Mouse (Mus musculus) left cerebral cortex, adult 11 months (tissue): ENCODE measurements at regions not wholly inside any gene's neighbourhood (a gene's known extent, or its start where the extent isn't known, plus 50 kb on each side); places are given as distances from the start of the nearest gene placed in this dataset.

ENCODE experiments used
- DNase-seq: peaks from one replicate; pipeline ENCODE4 v3.0.0; 2022; ENCODE audit warnings: low spot score

GRCm38 (mm10) chr2:79510485-79511094, 54.0 kb upstream of the Cerkl start:
- no peak for DNase-seq

GRCm38 (mm10) chr2:79511108-79511507, 54.5 kb upstream of the Cerkl start:
- DNase-seq: no peak

- peak; percentile 59 for DNase-seq
Measured at GRCm38 (mm10) chr2:79511676-79512323, 55.2 kb upstream of the Cerkl start.

- no peak for DNase-seq
Measured at GRCm38 (mm10) chr2:79512374-79512773, 55.8 kb upstream of the Cerkl start.

- DNase-seq: no peak
Measured at GRCm38 (mm10) chr2:79513726-79514125, 57.1 kb upstream of the Cerkl start.

GRCm38 (mm10) chr2:79518046-79518750, 61.6 kb upstream of the Cerkl start:
- no peak for DNase-seq

GRCm38 (mm10) chr2:79519799-79520449, 63.3 kb upstream of the Cerkl start:
- no peak for DNase-seq

- DNase-seq: no peak
Measured at GRCm38 (mm10) chr2:79523441-79523840, 66.9 kb upstream of the Cerkl start.

- peak; percentile 15 for DNase-seq
Measured at GRCm38 (mm10) chr2:79527529-79527928, 70.9 kb upstream of the Cerkl start.

GRCm38 (mm10) chr2:79528347-79528990, 71.9 kb upstream of the Cerkl start:
- no peak for DNase-seq

- no peak for DNase-seq
Measured at GRCm38 (mm10) chr2:79529185-79529584, 72.6 kb upstream of the Cerkl start.

- DNase-seq: no peak
Measured at GRCm38 (mm10) chr2:79532610-79533160, 76.1 kb upstream of the Cerkl start.

GRCm38 (mm10) chr2:79537126-79537875, 80.7 kb upstream of the Cerkl start:
- no peak for DNase-seq

- no peak for DNase-seq
Measured at GRCm38 (mm10) chr2:79540384-79540783, 83.8 kb upstream of the Cerkl start.

GRCm38 (mm10) chr2:79542191-79542980, 85.8 kb upstream of the Cerkl start:
- DNase-seq: peak; percentile 7

GRCm38 (mm10) chr2:79543456-79543855, 86.9 kb upstream of the Cerkl start:
- DNase-seq: no peak

GRCm38 (mm10) chr2:79543948-79544792, 87.6 kb upstream of the Cerkl start:
- no peak for DNase-seq

- no peak for DNase-seq
Measured at GRCm38 (mm10) chr2:79544793-79545260, 88.2 kb upstream of the Cerkl start.

- no peak for DNase-seq
Measured at GRCm38 (mm10) chr2:79546206-79546605, 88.9 kb upstream of the Itprid2 start.
